16 mouse cellular contexts compared by ENCODE assay signal in genomic region chr11:103105810-103106209, GRCm38 (mm10). TPM values are rescaled to one million over a fixed set of nuclear protein-coding genes. Genes with fewer than 3 reads are reported as not detected.
A peak's percentile ranks its signal among the peaks of the same experiment; 100 is the strongest.
DNase-seq lines count a peak whose midpoint lies in the region; ATAC-seq and TF ChIP-seq lines count a peak whose summit lies in the region.
"Had no signal": no experiment of that assay in that cellular context is flagged by ENCODE, and none has a peak within 500 bp of the region (broad histone marks: within the 10 kb centered on the region; RNA-seq: fewer than 3 reads in every experiment).

No protein-coding gene starts in this region.

- H3K9ac ChIP-seq in kidney, embryonic 16.5 days (replicated peaks; ENCODE audit: low read length) = no peak overlapping the region
- H3K9ac ChIP-seq in liver, embryonic 11.5 days (ENCODE audit: low read depth, low read length) = 0 out of 2 replicates have a peak overlapping the region, but pooled peaks have one; percentile 76
- H3K9ac ChIP-seq: neural tube, embryonic 13.5 days had no signal

- no peak overlapping the region for H3K4me2 ChIP-seq in kidney, embryonic 16.5 days (replicated peaks; ENCODE audit: low read depth, low read length)
- peak overlapping the region; percentile 17; the same call in 1 of the 2 replicates for H3K4me2 ChIP-seq in liver, embryonic 11.5 days
- H3K4me2 ChIP-seq: neural tube, embryonic 13.5 days had no signal

- DNase-seq in kidney, adult 11 months = no peak
- DNase-seq in liver, embryonic 11.5 days (ENCODE audit: low spot score) = no peak
- DNase-seq in embryo, embryonic 10.5 days (ENCODE audit: low spot score) = no peak
- DNase-seq: cerebellum, adult 18-20 months had no signal

- no peak for ATAC-seq in erythroblast, adult 5-6 weeks (replicated peaks; ENCODE audit: low FRiP score, poor library complexity, severe bottlenecking)
- ATAC-seq in kidney, embryonic 16.5 days (ENCODE audit: low FRiP score, low TSS enrichment) = no peak
- ATAC-seq in liver, embryonic 11.5 days (replicated peaks; ENCODE audit: low FRiP score) = no peak
- ATAC-seq: forebrain, embryonic 16.5 days; lung, postnatal 0 days had no signal

- H3K4me1 ChIP-seq in erythroblast, embryonic 14.5 days (ENCODE audit: control insufficient read depth) = peaks cover 68% of the 10 kb centered on the region
- peaks cover 23% of the 10 kb centered on the region for H3K4me1 ChIP-seq in kidney, embryonic 16.5 days (ENCODE audit: insufficient read depth, low read length)
- peaks cover 47% of the 10 kb centered on the region for H3K4me1 ChIP-seq in liver, embryonic 11.5 days (replicated peaks; ENCODE audit: control insufficient read depth, insufficient read depth, low read length)
- H3K4me1 ChIP-seq in small intestine, adult 2 months (ENCODE audit: control insufficient read depth, insufficient read depth, insufficient read length, low read length) = peaks cover 20% of the 10 kb centered on the region

- peaks cover 19% of the 10 kb centered on the region for H3K27me3 ChIP-seq in erythroblast, embryonic 14.5 days (ENCODE audit: control insufficient read depth)
- no peaks in the 10 kb centered on the region for H3K27me3 ChIP-seq in kidney, embryonic 16.5 days (ENCODE audit: insufficient read depth, low read length)
- H3K27me3 ChIP-seq in liver, embryonic 11.5 days (replicated peaks; ENCODE audit: control insufficient read depth, insufficient read depth, low read length) = peaks cover 14% of the 10 kb centered on the region
- H3K27me3 ChIP-seq in small intestine, adult 2 months (ENCODE audit: control insufficient read depth, insufficient read depth, low read length) = no peaks in the 10 kb centered on the region

- H3K27ac ChIP-seq in kidney, embryonic 16.5 days (ENCODE audit: low read length) = peak overlapping the region; percentile 52
- H3K27ac ChIP-seq in liver, embryonic 11.5 days (ENCODE audit: low read depth, low read length) = peak overlapping the region; percentile 55
- peak overlapping the region; percentile 98 for H3K27ac ChIP-seq in small intestine, adult 2 months (ENCODE audit: insufficient read depth, low read depth, low read length)
- H3K27ac ChIP-seq: layer of hippocampus, adult 2 months; left cerebral cortex, adult 2 months; midbrain, embryonic 10.5 days; neural tube, embryonic 13.5 days had no signal

- H3K9me3 ChIP-seq in erythroblast, embryonic 14.5 days (ENCODE audit: control insufficient read depth, low read length) = peaks cover 5% of the 10 kb centered on the region; the same call in 1 of the 2 replicates
- H3K9me3 ChIP-seq in kidney, embryonic 16.5 days (ENCODE audit: low read length) = no peaks in the 10 kb centered on the region
- H3K9me3 ChIP-seq in liver, embryonic 11.5 days (ENCODE audit: control insufficient read depth, low read length) = no peaks in the 10 kb centered on the region
- H3K9me3 ChIP-seq: hindbrain, embryonic 10.5 days; midbrain, embryonic 10.5 days; neural tube, embryonic 13.5 days had no signal

- TF ChIP-seq CTCF in small intestine, adult 2 months (IDR thresholded peaks at IDR 0.05; ENCODE audit: extremely low read depth, insufficient read length, insufficient replicate concordance, low read depth, low read length) = no peak

- WGBS in kidney, embryonic 16.5 days = 69% methylated on average over 6 of the region's 6 CpGs
- 83% methylated on average over 6 of the region's 6 CpGs for WGBS in liver, embryonic 11.5 days
- 77% methylated on average over 6 of the region's 6 CpGs for WGBS in small intestine, adult 2 months

- peaks cover 71% of the 10 kb centered on the region for H3K36me3 ChIP-seq in erythroblast, embryonic 14.5 days (ENCODE audit: control insufficient read depth)
- no peaks in the 10 kb centered on the region for H3K36me3 ChIP-seq in kidney, embryonic 16.5 days (ENCODE audit: insufficient read depth, low read length)
- no peaks in the 10 kb centered on the region for H3K36me3 ChIP-seq in liver, embryonic 11.5 days (ENCODE audit: control insufficient read depth, insufficient read depth, low read length)
- peaks cover 25% of the 10 kb centered on the region for H3K36me3 ChIP-seq in small intestine, adult 2 months (ENCODE audit: control insufficient read depth, insufficient read depth, low read length)
- H3K36me3 ChIP-seq: hindbrain, embryonic 10.5 days; midbrain, embryonic 10.5 days; neural tube, embryonic 13.5 days had no signal

- TF ChIP-seq POLR2A in small intestine, adult 2 months (IDR thresholded peaks at IDR 0.05; ENCODE audit: low read depth, low read length) = no peak

- H3K4me3 ChIP-seq in erythroblast, embryonic 14.5 days (replicated peaks) = peak overlapping the region; percentile 74
- no peak overlapping the region for H3K4me3 ChIP-seq in kidney, embryonic 16.5 days (ENCODE audit: low read length)
- H3K4me3 ChIP-seq in liver, embryonic 11.5 days (ENCODE audit: low read depth, low read length) = no peak overlapping the region
- H3K4me3 ChIP-seq in small intestine, adult 2 months (ENCODE audit: low read depth, low read length) = peak overlapping the region; percentile 63
- H3K4me3 ChIP-seq: hindbrain, embryonic 10.5 days; layer of hippocampus, adult 2 months; left cerebral cortex, adult 2 months; midbrain, embryonic 10.5 days; neural tube, embryonic 13.5 days had no signal

RNA-seq across cellular contexts. Expression of gene Acbd4, which starts 4.3 kb away (rescaled TPM):
- 67.7 and 78.7 TPM in 2 replicates for polyA plus RNA-seq in erythroblast, embryonic 14.5 days (2012)
- 6.7 and 15.3 TPM in 2 replicates for total RNA-seq in erythroblast, adult 5-6 weeks (2015; ENCODE audit: low replicate concordance)
- total RNA-seq in erythroblast, adult 5-6 weeks (2017; ENCODE audit: low replicate concordance) = 25.0 TPM in 2 replicates
- polyA plus RNA-seq in kidney, embryonic 16.5 days (2015; fragmentation: Nextera tagmentation; extraction: Ambion mirVana) = 28.7 and 29.9 TPM in 2 replicates
- polyA plus RNA-seq in liver, embryonic 11.5 days (2014; fragmentation: Nextera tagmentation; extraction: Ambion mirVana) = 24.5 and 30.7 TPM in 2 replicates
- polyA plus RNA-seq in small intestine, adult 2 months (2012; rRNA removed) = 89.3 and 234 TPM in 2 replicates

RNA-seq across cellular contexts. Expression of gene Plcd3, which starts 4.4 kb away (rescaled TPM):
- polyA plus RNA-seq in erythroblast, embryonic 14.5 days (2012) = 0.06 and 0.17 TPM in 2 replicates
- total RNA-seq in erythroblast, adult 5-6 weeks (2015; ENCODE audit: low replicate concordance) = not detected in 2 replicates
- 0.70 and 1.0 TPM in 2 replicates for total RNA-seq in erythroblast, adult 5-6 weeks (2017; ENCODE audit: low replicate concordance)
- 8.2 and 8.7 TPM in 2 replicates for polyA plus RNA-seq in kidney, embryonic 16.5 days (2015; fragmentation: Nextera tagmentation; extraction: Ambion mirVana)
- 1.1 and 1.3 TPM in 2 replicates for polyA plus RNA-seq in liver, embryonic 11.5 days (2014; fragmentation: Nextera tagmentation; extraction: Ambion mirVana)
- 3.1 and 4.8 TPM in 2 replicates for polyA plus RNA-seq in small intestine, adult 2 months (2012; rRNA removed)
- total RNA-seq: monocyte, adult 5-6 weeks had no signal

RNA-seq across cellular contexts. Expression of gene Hexim1, which starts 10.2 kb away (rescaled TPM):
- 7.6 and 7.7 TPM in 2 replicates for polyA plus RNA-seq in erythroblast, embryonic 14.5 days (2012)
- total RNA-seq in erythroblast, adult 5-6 weeks (2015; ENCODE audit: low replicate concordance) = 14.8 and 15.9 TPM in 2 replicates
- 27.9 and 36.7 TPM in 2 replicates for total RNA-seq in erythroblast, adult 5-6 weeks (2017; ENCODE audit: low replicate concordance)
- 5.5 and 6.6 TPM in 2 replicates for polyA plus RNA-seq in kidney, embryonic 16.5 days (2015; fragmentation: Nextera tagmentation; extraction: Ambion mirVana)
- polyA plus RNA-seq in liver, embryonic 11.5 days (2014; fragmentation: Nextera tagmentation; extraction: Ambion mirVana) = 4.6 and 6.1 TPM in 2 replicates
- 4.3 and 11.4 TPM in 2 replicates for polyA plus RNA-seq in small intestine, adult 2 months (2012; rRNA removed)

RNA-seq across cellular contexts. Expression of gene Hexim2, which starts 26.4 kb away (rescaled TPM):
- polyA plus RNA-seq in erythroblast, embryonic 14.5 days (2012) = 2.5 and 3.4 TPM in 2 replicates
- 0.96 and 3.1 TPM in 2 replicates for total RNA-seq in erythroblast, adult 5-6 weeks (2015; ENCODE audit: low replicate concordance)
- total RNA-seq in erythroblast, adult 5-6 weeks (2017; ENCODE audit: low replicate concordance) = 2.4 and 9.5 TPM in 2 replicates
- polyA plus RNA-seq in kidney, embryonic 16.5 days (2015; fragmentation: Nextera tagmentation; extraction: Ambion mirVana) = 11.3 and 11.8 TPM in 2 replicates
- polyA plus RNA-seq in liver, embryonic 11.5 days (2014; fragmentation: Nextera tagmentation; extraction: Ambion mirVana) = 11.9 and 13.8 TPM in 2 replicates
- polyA plus RNA-seq in small intestine, adult 2 months (2012; rRNA removed) = 0.86 and 2.2 TPM in 2 replicates
- total RNA-seq: monocyte, adult 5-6 weeks had no signal

Comparison
In these comparisons a context has a peak if more than half of its experiments do, and no peak if none do; other contexts are left out.
1. H3K4me3 ChIP-seq: peak in erythroblast, embryonic 14.5 days (single experiment) and small intestine, adult 2 months (single experiment); none in kidney, embryonic 16.5 days (single experiment) and liver, embryonic 11.5 days (single experiment).
2. Peak in every context shown above with its lines, with median percentiles within 50 percentile points of each other: H3K27ac ChIP-seq.